Mouse (Mus musculus) heart, adult 18-20 months (tissue): ENCODE data around the gene Nmnat2. TPM values are rescaled to one million over a fixed set of nuclear protein-coding genes. Genes with fewer than 3 reads are reported as not detected.
A peak's percentile ranks its signal among the peaks of the same experiment; 100 is the strongest.

Experiments used
- DNase-seq, 2 experiments: peaks; one replicate each; pipeline ENCODE4 v3.0.0; 2021 to 2022; ENCODE audit warnings: mixed read lengths in 1 of 2
- total RNA-seq, 2 experiments: library from RNA; stranded (reverse); gene quantifications; 2 replicates each; pipeline ENCODE4 v1.2.3; 2021

Nmnat2 gene
- total RNA-seq, 2 experiments from 2014 or later, result 0.27 to 0.51 TPM

DNA sequence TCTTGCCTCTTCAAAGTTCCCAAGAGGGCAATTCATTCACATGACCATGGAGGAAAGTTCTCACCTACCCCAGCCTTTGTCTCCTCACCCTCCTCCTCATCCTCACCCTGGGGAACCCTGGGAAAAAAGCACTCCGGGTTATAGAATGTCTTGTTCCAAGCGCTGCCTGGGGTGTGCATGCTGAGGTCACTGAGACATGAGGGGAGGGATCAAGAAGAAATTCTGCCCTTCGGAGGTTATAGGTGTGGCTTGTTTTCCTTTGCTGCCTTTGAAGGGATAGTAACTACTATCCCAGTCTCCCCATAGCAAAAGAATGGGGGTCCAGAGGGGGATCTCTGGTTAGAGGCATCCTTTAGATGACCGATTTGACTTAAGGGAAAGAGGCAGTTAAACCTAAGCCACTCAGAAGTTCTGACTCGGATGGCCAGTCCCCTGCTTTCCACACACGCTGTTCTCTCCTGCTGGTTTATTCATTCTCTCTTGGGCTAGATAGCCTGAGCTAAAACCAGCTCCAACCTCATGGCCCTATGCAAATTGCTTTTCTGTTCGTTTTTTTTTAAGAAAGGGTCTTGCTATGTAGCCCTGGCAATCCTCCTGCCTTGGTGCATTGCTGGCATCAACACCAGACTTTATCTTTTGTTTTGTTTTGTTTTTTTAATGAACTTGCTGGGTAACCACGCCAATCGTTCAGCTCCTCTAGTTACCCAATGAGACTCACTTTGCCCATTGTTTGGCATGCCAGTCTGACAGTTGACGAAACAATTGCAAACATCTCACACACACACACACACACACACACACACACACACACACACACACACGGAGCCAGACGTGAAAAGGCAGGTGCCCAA is 139.7 kb downstream of the Nmnat2 start:
- no peak for DNase-seq

DNA sequence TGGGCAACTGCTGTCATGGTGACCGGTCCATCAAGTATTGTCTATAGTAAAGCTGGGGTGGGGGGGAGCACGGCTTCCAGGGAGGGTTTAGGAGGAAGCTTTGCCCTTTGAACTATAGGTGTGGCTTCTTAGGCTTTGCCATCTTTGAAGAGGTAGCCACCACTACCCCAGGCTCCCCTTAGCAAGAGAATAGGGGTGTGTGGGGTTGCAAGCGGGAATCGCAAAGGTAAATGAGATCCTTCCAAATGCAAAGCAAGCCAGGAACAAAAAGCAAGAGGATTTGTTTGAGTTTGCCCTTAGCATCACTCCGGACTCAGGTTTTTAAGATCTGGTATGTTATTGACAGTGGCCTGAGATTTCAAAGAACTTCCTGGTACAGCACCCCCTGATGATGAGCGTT is 140.5 kb downstream of the Nmnat2 start:
- no peak for DNase-seq

DNA sequence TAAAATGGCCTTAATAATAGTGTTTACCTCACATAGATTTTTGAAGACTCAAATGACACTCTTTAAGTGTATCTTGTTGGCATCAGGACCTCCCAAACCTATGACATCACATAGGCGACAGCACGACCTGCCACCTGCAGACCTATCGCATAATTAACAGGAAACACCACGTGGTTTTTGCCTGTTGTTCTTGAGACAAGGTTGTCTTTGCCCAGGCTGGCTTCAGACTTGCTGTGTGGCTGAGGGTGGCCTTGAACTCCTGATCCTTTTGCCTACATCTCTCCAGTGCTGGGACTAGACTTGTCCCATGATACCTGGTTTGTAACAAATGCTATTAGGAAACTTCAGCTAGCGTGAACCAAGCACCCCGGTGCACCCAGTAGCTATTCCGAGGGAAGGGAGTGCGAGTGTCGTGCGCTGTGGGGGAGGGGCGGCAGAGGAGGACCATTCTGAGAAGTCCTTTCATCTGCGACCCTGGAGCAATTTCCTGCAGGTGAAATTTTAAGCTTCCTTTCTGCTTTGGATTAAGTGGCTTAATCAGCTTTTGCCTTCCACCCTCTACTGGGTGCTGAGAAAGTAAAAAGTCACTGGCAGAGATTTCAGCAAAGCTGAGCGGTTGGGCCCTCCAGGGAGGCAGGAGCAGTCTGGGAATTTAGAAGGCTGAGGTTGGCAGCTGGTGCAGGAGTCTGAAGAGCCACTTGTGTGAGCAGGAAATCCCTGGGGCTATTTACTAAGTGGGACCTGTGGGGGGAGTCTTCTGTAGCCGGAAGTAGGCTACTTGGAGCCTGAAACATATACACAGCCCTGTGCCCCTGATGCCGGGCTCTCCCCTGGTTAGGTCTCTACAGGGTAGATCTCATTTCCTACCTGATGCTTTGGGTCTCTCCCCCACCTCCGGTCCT is 141.3 kb downstream of the Nmnat2 start:
- no peak for DNase-seq

DNA sequence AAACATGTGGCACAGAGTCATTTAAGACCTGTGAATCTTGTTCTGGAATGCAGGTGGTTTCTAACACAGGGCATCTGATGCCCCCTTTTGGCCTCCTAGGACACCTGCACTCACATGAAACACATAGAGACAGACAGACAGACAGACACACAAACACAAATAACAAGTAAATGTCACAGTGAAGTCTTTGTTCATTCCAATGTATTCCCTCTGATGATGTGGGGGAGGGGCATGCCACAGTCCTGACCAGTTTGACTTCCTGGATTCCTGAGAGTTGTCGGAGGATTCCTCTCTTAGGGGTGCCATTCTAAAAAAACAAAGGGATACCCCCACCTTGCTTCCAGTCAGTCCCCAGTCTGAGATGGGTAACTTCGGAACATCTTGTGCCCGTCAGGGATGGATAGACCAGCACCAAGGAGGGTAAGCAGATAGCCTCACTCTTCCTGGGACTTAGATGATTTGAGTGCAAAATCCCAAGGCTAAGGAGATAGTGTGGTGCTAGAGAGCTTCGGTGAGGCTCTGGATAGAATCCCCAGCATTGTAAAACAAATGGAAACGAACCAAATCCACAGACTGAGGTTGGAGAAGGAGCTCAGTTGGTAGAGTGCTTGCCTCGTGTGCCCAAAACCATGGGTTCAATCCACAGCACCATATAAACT is 142.4 kb downstream of the Nmnat2 start:
- no peak for DNase-seq

DNA sequence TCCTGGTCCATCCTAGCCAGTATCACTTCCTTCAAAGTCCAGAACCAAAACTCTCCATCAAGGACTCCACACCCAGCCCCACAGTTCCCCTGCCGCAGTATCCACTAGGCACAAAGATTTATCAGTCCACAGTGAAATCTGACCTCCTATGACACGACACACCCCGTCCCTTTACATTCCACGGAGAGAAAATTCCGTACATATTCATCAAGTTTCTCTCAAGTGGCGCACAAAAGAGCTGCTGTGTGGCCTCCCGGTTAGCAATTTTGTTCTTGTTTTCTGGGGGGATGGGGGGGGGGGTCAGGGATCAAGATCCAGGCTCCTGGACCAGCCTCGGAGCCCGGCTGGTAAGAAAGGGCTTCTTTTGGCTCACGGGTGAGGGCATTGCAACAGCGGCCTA is 143.8 kb downstream of the Nmnat2 start:
- DNase-seq, result no peak

DNA sequence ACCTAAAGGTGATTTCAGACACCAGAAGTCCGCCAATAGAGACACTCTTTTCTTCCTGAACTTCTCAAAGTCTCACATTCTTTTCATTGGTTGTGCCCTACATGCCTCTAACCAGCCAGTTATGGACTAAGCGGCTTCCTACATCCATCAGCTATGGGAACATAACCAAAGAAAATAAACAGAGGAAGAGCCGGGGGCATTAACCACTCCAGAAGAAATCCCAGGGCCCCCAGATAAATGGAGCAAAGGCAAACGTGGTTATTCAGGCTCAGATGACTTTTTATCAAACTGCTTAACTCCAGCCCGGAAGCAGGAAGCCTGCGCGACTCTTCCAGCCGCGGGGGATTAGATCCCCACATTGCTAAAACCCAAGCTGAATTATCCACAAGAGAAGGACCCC is 146.1 kb downstream of the Nmnat2 start:
- DNase-seq, result peak in 1 of 2 experiments; percentile 39

DNA sequence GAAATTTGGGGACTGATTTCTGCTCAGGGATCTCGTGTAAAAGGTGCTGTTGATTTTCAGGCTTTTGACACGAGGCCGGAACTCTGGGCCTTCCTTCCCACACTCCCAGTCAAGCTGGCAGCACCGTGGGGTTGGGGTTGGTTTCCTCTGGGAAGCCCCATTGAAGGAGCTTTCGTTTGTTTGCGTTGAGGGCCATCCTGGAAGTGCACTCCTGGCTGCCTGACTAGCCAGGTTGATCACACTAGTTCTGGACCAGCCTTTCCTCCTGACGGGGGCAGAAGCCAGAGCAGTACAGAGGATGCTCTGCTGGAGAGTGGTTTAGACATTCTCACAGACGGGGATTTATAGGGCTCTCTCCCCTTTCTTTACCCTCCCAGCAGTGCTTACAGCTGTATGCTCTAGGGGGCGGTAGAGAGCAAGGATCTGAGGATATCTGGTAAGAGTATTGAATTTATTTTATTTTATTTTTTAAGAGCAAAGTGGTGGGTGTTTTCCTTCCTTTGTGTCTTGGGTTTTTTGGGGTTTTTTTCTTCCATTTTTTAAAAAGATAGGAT is 146.6 kb downstream of the Nmnat2 start:
- peak; percentile 60 to 83 for DNase-seq

DNA sequence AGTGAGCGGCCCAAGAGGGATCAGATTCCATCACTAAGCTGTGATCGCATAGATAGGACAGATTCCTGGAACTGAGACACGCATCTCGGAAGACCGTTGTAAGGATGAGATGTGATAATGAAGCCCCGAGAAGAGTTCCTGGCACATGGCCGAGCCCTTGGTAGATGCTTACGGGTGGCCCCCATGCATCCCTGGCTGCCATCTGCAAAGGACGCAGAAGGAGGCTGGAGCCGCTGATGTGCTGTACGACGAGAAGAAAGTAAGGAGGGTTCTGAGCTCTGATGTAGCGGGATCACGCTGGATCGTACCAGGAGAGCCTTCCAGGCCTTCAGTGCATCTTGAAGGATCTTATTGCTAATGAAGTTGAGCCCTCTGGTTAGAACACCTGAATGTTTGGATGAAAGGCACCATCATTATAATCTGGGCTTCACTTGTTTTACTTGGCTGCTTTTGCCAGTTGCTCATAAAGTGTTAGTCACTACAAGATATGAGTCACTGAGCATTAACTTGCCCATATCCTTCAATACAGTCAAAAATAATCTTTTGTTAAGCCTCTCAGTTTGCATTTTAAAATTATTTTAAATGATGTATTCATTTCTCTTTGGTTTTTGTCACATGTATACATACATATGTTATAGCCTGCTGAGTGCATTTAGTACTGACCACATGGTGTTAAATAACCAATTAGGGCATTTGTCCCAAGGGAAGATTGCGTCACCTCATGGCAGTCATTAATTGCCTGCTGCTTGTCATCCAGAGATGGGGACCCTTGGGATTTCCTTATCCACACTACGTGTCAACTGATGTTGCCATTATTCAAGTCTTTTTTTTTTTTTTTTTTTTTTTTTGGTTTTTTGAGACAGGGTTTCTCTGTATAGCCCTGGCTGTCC is 147.7 kb downstream of the Nmnat2 start:
- peak; percentile 59 to 63 for DNase-seq

DNA sequence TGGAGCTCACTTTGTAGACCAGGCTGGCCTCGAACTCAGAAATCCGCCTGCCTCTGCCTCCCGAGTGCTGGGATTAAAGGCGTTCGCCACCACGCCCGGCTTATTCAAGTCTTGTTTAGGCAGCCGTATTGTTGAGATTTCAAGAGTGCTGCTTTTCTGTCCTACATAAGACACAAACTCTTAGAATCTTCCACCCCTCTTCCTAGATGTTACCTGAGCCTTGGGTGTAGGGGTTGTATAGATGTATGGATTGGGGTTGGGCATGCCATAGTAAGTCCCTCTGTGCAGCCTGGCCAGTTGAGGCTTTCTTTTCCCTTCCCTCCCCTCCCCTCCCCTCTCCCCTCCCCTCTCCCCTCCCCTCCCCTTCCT is 148.4 kb downstream of the Nmnat2 start:
- DNase-seq, result no peak

DNA sequence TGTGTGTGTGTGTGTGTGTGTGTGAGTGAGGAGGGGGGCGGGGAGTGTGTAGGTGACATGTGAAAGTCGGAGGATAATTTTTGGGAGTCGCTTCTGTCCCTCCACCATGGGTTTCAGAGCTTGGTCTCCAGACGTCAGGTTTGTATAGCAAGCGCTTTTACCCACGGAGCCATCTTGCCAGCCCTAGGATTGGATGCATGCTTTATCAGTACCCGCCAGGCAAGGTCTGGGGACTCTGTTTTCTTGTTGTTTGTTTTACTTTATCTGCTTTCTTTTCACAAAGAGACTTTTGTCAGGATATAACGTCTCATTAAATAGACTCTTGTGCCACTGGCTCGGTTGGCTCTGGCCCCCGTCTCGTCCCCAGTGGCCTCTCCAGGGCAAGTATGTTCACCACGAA is 150.0 kb downstream of the Nmnat2 start:
- DNase-seq, result no peak

DNA sequence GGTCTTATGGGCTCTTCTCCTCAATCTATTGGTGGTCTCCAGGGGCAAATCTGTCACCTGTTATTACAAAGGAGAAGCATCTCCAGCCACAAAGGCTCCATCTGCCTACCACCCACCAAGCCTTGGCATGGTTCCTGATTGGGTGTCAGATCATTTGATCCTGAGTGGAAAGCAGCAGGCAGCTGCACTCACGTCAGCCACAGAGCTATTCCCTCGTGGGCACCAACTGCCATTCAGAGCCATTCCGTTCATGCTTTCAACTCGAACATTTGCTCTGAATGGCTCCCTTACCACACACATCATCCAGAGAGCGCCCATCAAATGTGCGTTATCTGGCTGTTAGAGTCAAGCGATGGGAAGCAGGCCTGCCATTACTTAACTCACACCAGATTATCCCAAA is 153.1 kb downstream of the Nmnat2 start:
- DNase-seq, result no peak

DNA sequence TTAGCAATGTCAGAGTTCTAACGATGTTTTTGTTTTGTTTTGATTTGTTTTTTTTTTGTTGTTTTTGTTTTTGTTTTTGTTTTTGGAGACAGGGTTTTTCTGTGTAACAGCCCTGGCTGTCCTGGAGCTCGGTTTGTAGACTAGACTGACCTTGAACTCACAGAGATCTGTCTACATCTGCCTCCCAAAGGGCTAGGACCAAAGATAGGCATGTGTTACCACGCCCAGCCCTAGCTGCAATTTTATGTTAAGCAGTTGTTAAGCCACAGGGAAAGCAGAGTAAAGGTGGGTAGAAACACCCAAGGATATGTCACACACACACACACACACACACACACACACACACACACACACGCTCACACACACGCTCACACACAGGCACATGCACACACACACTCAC is 154.6 kb downstream of the Nmnat2 start:
- no peak for DNase-seq

DNA sequence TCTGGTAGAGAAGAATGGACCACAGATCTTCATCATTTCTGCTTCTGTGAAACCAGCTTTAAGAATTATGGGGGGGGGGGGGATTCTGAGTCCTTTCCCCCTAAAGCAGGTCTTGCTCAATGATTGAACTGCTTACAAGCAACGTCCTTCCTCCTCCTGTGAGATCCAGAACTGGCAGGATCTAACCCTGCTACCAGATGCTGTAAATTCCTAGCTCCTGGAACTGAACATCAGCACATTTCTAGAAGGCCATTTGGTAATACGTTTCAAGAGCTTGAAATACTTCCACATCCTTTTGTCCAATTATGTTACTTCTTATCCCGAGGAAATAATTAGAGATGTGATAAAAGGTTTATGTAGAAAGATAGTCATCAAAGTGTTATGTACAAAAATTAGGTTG is 155.0 kb downstream of the Nmnat2 start:
- DNase-seq, result no peak

DNA sequence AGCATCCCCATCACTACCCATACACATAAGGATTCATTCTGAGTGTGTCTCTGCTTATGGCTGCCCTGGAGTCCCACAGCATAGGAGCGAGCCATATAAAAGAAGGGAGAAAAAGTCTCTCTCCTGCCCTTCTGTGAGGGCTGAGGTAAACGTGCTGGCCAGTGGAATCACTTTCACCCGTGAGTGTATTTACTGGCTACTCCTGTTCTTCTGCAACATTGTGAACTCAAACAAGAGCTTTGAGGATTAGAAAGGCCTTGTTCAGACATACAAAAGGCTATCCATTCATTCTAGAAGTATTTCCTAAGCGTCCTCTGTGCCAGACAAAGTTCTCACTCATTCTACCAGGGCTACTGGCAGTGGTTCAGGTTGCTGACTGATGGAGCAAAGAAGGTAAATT is 156.8 kb downstream of the Nmnat2 start:
- no peak for DNase-seq

DNA sequence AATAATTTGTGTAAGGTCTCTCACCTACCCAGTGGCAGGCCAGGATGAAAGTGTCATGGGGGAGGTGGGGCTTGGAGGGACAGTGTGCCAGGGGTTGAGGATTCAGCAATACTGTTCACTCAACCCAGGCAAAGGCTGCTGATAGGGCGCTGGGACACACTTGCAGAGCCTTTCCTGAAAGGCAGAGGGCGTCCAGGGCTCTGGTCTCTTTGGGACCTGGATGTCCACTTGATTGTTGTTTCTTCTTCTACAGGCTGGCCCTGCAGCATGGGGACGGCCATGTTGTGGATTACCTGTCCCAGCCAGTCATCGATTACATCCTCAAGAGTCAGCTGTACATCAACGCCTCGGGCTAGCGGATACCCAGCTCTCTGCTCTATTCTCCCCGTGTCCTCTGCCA is 160.5 kb downstream of the Nmnat2 start:
- DNase-seq, result no peak

DNA sequence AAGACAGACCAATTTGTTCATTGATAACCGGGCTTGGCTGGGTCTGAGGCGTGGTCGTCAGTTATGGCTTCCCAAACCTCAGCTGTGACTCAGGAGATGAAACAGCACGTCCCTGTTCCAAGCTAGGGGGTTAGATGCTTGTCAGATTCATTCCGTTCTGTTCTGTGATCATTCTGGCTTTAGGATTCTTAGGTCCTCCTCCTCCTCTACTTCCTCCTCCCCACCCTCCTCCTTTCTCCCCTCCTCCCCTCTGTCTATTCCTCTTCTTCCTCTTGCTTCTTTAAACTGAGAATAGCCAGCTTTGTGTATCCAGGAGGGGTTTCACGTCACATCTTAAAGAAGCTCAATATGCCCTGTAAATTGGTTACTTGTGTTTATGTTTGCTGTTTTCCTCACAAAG is 165.8 kb downstream of the Nmnat2 start:
- DNase-seq, result no peak

DNA sequence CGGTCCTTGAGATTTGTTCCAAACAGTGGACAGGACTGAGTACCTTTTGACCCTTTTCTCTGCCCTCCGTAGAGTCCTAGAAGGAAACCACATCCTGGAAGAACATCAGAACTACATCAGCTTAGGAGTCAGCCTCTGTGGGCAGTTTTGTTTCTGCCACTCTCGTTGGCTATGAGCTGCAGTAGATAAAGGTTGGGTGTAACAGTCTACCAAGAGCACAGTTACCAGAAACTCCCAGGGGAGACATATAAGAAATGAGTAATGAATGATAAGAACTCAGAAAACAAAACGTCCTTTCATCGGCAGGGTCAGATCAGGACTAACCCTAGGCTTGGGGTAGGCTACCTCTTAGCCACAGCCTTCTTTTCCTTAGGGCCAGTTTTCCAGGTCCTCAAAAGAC is 166.5 kb downstream of the Nmnat2 start:
- peak in 1 of 2 experiments; percentile 44 for DNase-seq

DNA sequence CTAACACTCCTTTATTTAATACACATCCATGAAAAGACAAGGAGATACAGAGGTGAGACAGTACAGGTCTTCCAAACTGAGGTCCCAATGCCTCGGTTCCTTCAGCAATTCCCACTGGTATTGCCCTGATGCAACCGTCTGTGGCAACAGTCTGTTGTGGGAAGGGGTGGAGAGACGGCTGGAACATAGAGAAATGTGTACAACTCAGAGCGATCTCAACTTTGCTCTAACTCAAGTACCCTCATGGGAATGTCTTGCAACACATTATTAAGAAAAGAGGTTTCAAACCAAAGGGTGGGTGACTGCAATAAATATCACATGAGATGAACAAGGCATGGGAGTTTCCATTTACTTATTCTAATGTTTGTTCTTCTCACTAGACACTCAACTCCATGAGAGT is 168.0 kb downstream of the Nmnat2 start:
- peak; percentile 61 to 72 for DNase-seq

DNA sequence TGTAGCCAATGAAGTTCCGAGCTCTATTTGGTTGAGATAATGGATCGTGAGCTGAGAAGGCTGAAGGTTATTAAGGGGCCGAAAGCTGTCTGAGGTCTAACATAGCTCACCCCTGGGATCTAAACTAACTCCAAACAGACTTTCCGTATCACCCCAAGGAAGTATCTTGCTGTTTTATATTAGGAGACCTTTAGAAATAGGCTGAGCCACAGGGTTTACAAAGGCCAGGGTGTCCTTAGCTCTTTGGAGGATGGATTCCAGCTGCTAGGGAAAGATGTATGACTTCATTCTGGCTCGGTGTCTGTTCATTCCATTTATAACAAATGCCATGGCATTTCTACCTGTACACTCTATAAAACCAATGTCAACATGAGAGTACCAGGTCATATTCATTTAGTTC is 169.7 kb downstream of the Nmnat2 start:
- DNase-seq, result peak in 1 of 2 experiments; percentile 38

DNA sequence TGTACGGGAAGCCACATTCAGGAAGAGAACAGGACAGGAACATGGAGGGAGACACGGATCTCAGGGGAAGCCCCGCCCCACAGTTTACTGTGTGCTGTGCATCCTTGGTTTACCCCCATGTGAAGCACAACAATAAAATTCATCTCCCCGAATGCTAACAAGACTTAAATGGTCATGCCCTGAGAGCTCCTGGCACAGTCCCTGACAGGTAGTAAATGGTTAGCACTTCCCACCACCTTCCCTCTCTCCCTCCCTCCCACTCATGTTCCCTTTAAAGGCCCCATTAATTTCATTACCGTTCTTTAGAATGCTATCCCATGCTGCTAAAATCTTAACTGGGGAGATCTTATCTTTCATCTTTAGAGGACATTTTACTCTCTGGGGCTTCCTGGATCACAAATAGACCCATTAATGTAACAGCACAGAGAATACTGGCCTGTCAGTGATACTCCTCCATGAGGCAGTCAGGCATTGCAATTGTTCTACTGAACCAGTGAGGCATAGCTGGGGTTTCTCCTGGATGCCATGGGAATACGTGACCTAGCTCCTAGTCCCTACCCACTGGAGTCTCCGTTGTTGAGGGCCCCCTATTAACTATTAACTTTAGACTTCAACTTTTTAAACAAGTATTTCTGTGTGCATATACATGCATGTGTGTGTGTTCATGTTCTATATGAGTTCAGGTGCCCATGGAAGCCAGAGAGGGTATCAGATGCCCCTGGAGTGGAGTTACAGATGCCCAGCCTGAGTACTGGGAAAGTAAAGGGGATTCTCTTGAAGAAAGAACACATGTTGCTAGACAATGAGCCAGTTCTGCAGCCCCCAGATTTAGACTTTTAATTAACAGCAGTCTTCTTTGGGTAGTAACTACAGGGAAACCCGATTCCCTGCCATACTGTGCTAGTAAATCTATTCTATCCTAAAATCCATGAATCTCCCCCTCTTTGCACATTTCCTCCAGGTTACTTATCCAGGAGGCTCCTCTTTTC is 170.8 kb downstream of the Nmnat2 start:
- no peak for DNase-seq
